Mouse (Mus musculus) heart, embryonic 16.5 days (tissue): ENCODE results near the gene Rgs7. TPM values are rescaled to one million over a fixed set of nuclear protein-coding genes. Genes with fewer than 3 reads are reported as not detected.

Experiments used
- ATAC-seq: fragments of 200-750 bp; cut with Nextera tagmentation; replicated peaks from 2 replicates; pipeline ENCODE4 v1.8.0; 2017; ENCODE audit warnings: moderate number of reproducible peaks; ENCODE audit not compliant: insufficient read depth, low FRiP score; ENCODE audit errors: extremely low read depth
- H3K27ac ChIP-seq: fragments of 300-500 bp; sonication (generic); 2 replicates; pipeline ENCODE4 v1.5.1; 2014; ENCODE audit warnings: mild to moderate bottlenecking, low read length, control low read depth, moderate library complexity
- H3K27me3 ChIP-seq: fragments of 300-500 bp; sonication (generic); 2 replicates; pipeline ENCODE4 v1.6.1; 2014; ENCODE audit warnings: low read length, mixed read lengths; ENCODE audit not compliant: control insufficient read depth, insufficient read depth
- H3K36me3 ChIP-seq: fragments of 300-500 bp; sonication (generic); 2 replicates; pipeline ENCODE4 v1.6.1; 2014; ENCODE audit not compliant: control insufficient read depth, insufficient read depth
- H3K4me1 ChIP-seq: fragments of 300-500 bp; sonication (generic); 2 replicates; pipeline ENCODE4 v1.6.1; 2014; ENCODE audit warnings: low read length, mixed read lengths; ENCODE audit not compliant: control insufficient read depth, insufficient read depth
- H3K4me2 ChIP-seq: fragments of 300-500 bp; sonication (generic); 2 replicates; pipeline ENCODE4 v1.6.1; 2014; ENCODE audit warnings: low read depth, mild to moderate bottlenecking, control low read depth, low read length
- H3K4me3 ChIP-seq: fragments of 300-500 bp; sonication (generic); 2 replicates; pipeline ENCODE4 v1.5.1; 2014; ENCODE audit warnings: mild to moderate bottlenecking, control low read depth, low read length
- H3K9ac ChIP-seq: fragments of 300-500 bp; sonication (generic); 2 replicates; pipeline ENCODE4 v1.6.1; 2014; ENCODE audit warnings: low read length, control low read depth
- H3K9me3 ChIP-seq: fragments of 300-500 bp; sonication (generic); replicated peaks from 2 replicates; pipeline ENCODE4 v1.6.1; 2016; ENCODE audit warnings: low read length; ENCODE audit not compliant: control insufficient read depth
- WGBS: fragments of 180-500 bp; shearing (Covaris S2); extraction: QIAGEN DNeasy Blood & Tissue Kit; methylation state at CpG from one replicate; pipeline ENCODE4 v1.1.7; 2014; 5-methylcytosine and 5-hydroxymethylcytosine counted together
- polyA plus RNA-seq: library from polyadenylated mRNA; unstranded; fragments of >200 nt; fragmentation: Nextera tagmentation; extraction: Ambion mirVana; gene quantifications from 2 replicates; pipeline ENCODE4 v1.2.1, GENCODE M21; 2015

Rgs7 gene
- polyA plus RNA-seq, 1 experiment from 2014 or later, result 0.41 TPM

- ATAC-seq, result no peak
- Histone ChIP-seq H3K9me3 (no peaks in the 10 kb centered on the region), H3K27me3 (no peaks in the 10 kb centered on the region), H3K4me3 (no peak overlapping the region), H3K4me2 (no peak overlapping the region), H3K9ac (no peak overlapping the region), H3K4me1 (no peaks in the 10 kb centered on the region), H3K36me3 (no peaks in the 10 kb centered on the region), H3K27ac (no peak overlapping the region)
- 51% methylated on average over 2 of the region's 2 CpGs for WGBS
Observed at GRCm38 (mm10) chr1:175240137-175240536, 252.2 kb downstream of the Rgs7 start.

GRCm38 (mm10) chr1:175221593-175222500, 270.5 kb downstream of the Rgs7 start:
- Histone ChIP-seq H3K27ac (no peak overlapping the region), H3K4me1 (no peaks in the 10 kb centered on the region), H3K27me3 (no peaks in the 10 kb centered on the region), H3K9me3 (no peaks in the 10 kb centered on the region), H3K4me3 (no peak overlapping the region), H3K4me2 (no peak overlapping the region), H3K9ac (no peak overlapping the region), H3K36me3 (no peaks in the 10 kb centered on the region)
- 77% methylated on average over 3 of the region's 3 CpGs for WGBS
- ATAC-seq, result no peak

- no peaks in the 10 kb centered on the region for H3K27me3 ChIP-seq
- H3K36me3 ChIP-seq, result no peaks in the 10 kb centered on the region
- no peak overlapping the region for H3K4me3 ChIP-seq
- 79% methylated on average over 2 of the region's 2 CpGs for WGBS
- H3K9ac ChIP-seq, result no peak overlapping the region
- H3K4me2 ChIP-seq, result no peak overlapping the region
- H3K9me3 ChIP-seq, result no peaks in the 10 kb centered on the region
- no peak overlapping the region for H3K27ac ChIP-seq
- ATAC-seq, result no peak
- H3K4me1 ChIP-seq, result no peaks in the 10 kb centered on the region
Observed at GRCm38 (mm10) chr1:175219563-175219962, 272.7 kb downstream of the Rgs7 start.

GRCm38 (mm10) chr1:175207004-175207403, 285.3 kb downstream of the Rgs7 start:
- Histone ChIP-seq H3K27ac (no peak overlapping the region), H3K4me3 (no peak overlapping the region), H3K9ac (no peak overlapping the region), H3K36me3 (no peaks in the 10 kb centered on the region), H3K4me1 (no peaks in the 10 kb centered on the region), H3K4me2 (no peak overlapping the region), H3K27me3 (no peaks in the 10 kb centered on the region), H3K9me3 (no peaks in the 10 kb centered on the region)
- ATAC-seq, result no peak
- 80% methylated on average over 2 of the region's 2 CpGs for WGBS

- no peak for ATAC-seq
- Histone ChIP-seq H3K4me2 (no peak overlapping the region), H3K9ac (no peak overlapping the region), H3K9me3 (no peaks in the 10 kb centered on the region), H3K27me3 (no peaks in the 10 kb centered on the region), H3K4me3 (no peak overlapping the region), H3K27ac (no peak overlapping the region), H3K36me3 (no peaks in the 10 kb centered on the region), H3K4me1 (no peaks in the 10 kb centered on the region)
- 53% methylated on average over 1 of the region's 1 CpGs for WGBS
Observed at GRCm38 (mm10) chr1:175205633-175206032, 286.7 kb downstream of the Rgs7 start.

- Histone ChIP-seq H3K4me3 (no peak overlapping the region), H3K27me3 (no peaks in the 10 kb centered on the region), H3K27ac (no peak overlapping the region), H3K36me3 (no peaks in the 10 kb centered on the region), H3K4me1 (no peaks in the 10 kb centered on the region), H3K4me2 (no peak overlapping the region), H3K9me3 (no peaks in the 10 kb centered on the region), H3K9ac (no peak overlapping the region)
- WGBS, result 70% methylated on average over 1 of the region's 1 CpGs
- ATAC-seq, result no peak
Observed at GRCm38 (mm10) chr1:175203544-175203943, 288.8 kb downstream of the Rgs7 start.

GRCm38 (mm10) chr1:175202902-175203301, 289.4 kb downstream of the Rgs7 start:
- ATAC-seq, result no peak
- Histone ChIP-seq H3K9me3 (no peaks in the 10 kb centered on the region), H3K27me3 (no peaks in the 10 kb centered on the region), H3K4me3 (no peak overlapping the region), H3K36me3 (no peaks in the 10 kb centered on the region), H3K9ac (no peak overlapping the region), H3K27ac (no peak overlapping the region), H3K4me1 (no peaks in the 10 kb centered on the region), H3K4me2 (no peak overlapping the region)
- 20% methylated on average over 2 of the region's 2 CpGs for WGBS

GRCm38 (mm10) chr1:175198881-175199280, 293.4 kb downstream of the Rgs7 start:
- WGBS, result 81% methylated on average over 4 of the region's 4 CpGs
- Histone ChIP-seq H3K27me3 (no peaks in the 10 kb centered on the region), H3K9me3 (no peaks in the 10 kb centered on the region), H3K4me3 (no peak overlapping the region), H3K9ac (no peak overlapping the region), H3K27ac (no peak overlapping the region), H3K4me1 (no peaks in the 10 kb centered on the region), H3K36me3 (no peaks in the 10 kb centered on the region), H3K4me2 (no peak overlapping the region)
- no peak for ATAC-seq

- Histone ChIP-seq H3K27ac (no peak overlapping the region), H3K36me3 (no peaks in the 10 kb centered on the region), H3K4me1 (no peaks in the 10 kb centered on the region), H3K9me3 (no peaks in the 10 kb centered on the region), H3K4me2 (no peak overlapping the region), H3K9ac (no peak overlapping the region), H3K4me3 (no peak overlapping the region), H3K27me3 (no peaks in the 10 kb centered on the region)
- WGBS, result 84% methylated on average over 4 of the region's 4 CpGs
- no peak for ATAC-seq
Observed at GRCm38 (mm10) chr1:175195806-175196205, 296.5 kb downstream of the Rgs7 start.
